Mouse (Mus musculus) liver, adult 2 months (tissue): ENCODE measurements at regions not wholly inside any gene's neighbourhood (a gene's known extent, or its start where the extent isn't known, plus 50 kb on each side); places are given as distances from the start of the nearest gene placed in this dataset.

Experiments used
- DNase-seq: peaks from one replicate; pipeline ENCODE4 v3.0.0-alpha.2; 2011; ENCODE audit warnings: low read depth, low spot score; ENCODE audit errors: extremely low read depth
- H3K27ac ChIP-seq: fragments of 200-500 bp; replicated peaks from 2 replicates; pipeline ENCODE4 v1.5.1; 2012; ENCODE audit warnings: low read depth, mild to moderate bottlenecking, control low read depth, inconsistent platforms, low read length; ENCODE audit not compliant: insufficient read depth
- H3K27me3 ChIP-seq: fragments of 200-500 bp; 2 replicates; pipeline ENCODE4 v1.6.1; 2012; ENCODE audit warnings: mild to moderate bottlenecking, moderate library complexity, low read length, inconsistent platforms; ENCODE audit not compliant: control insufficient read depth, insufficient read depth
- H3K36me3 ChIP-seq: fragments of 200-500 bp; 2 replicates; pipeline ENCODE4 v1.6.1; 2012; ENCODE audit warnings: low read length, inconsistent platforms; ENCODE audit not compliant: control insufficient read depth, insufficient read depth
- H3K4me1 ChIP-seq: fragments of 200-500 bp; 2 replicates; pipeline ENCODE4 v1.6.1; 2011; ENCODE audit warnings: low read length; ENCODE audit not compliant: control insufficient read depth, insufficient read depth
- H3K4me3 ChIP-seq: fragments of 200-500 bp; 2 replicates; pipeline ENCODE4 v1.5.1; 2011; ENCODE audit warnings: low read depth, mild to moderate bottlenecking, control low read depth, low read length, moderate library complexity; ENCODE audit not compliant: insufficient read depth
- H3K79me2 ChIP-seq: fragments of 200-500 bp; 2 replicates; pipeline ENCODE4 v1.6.1; 2012; ENCODE audit warnings: inconsistent platforms, mild to moderate bottlenecking, low read length, moderate library complexity; ENCODE audit not compliant: control insufficient read depth, insufficient read depth
- H3K9ac ChIP-seq: fragments of 200-500 bp; 2 replicates; pipeline ENCODE4 v1.6.1; 2012; ENCODE audit warnings: low read depth, mild to moderate bottlenecking, control low read depth, inconsistent platforms, low read length
- CTCF ChIP-seq: fragments of 200-500 bp; IDR thresholded peaks from 2 replicates; pipeline ENCODE4 v1.5.1; 2011; ENCODE audit warnings: low read depth, low read length, control low read depth
- POLR2A ChIP-seq: fragments of 200-500 bp; IDR thresholded peaks from 2 replicates; pipeline ENCODE4 v1.6.1; 2011; ENCODE audit warnings: low read length, control low read depth; ENCODE audit not compliant: insufficient read depth; ENCODE audit errors: extremely low read depth
- WGBS: fragments of 180-500 bp; shearing (Covaris S2); methylation state at CpG from one replicate; pipeline ENCODE4 v1.1.7; 2018; 5-methylcytosine and 5-hydroxymethylcytosine counted together

- H3K4me1 ChIP-seq, result peaks cover 5% of the 10 kb centered on the region
- DNase-seq, result peak; percentile 85
- WGBS, result 1% methylated on average over 64 of the region's 64 CpGs
Observed at GRCm38 (mm10) chr17:83276000-83276891, 61.2 kb downstream of the Pkdcc start.

GRCm38 (mm10) chr17:83277117-83277947 lies 62.2 kb downstream of the Pkdcc start:
- Histone ChIP-seq H3K4me3 (peak overlapping the region; percentile 46), H3K9ac (peak overlapping the region; percentile 67), H3K36me3 (no peaks in the 10 kb centered on the region), H3K27ac (peak overlapping the region; percentile 94), H3K27me3 (no peaks in the 10 kb centered on the region), H3K4me1 (peaks cover 5% of the 10 kb centered on the region), H3K79me2 (no peaks in the 10 kb centered on the region)
- WGBS, result 61% methylated on average over 26 of the region's 26 CpGs
- DNase-seq, result no peak
- TF ChIP-seq POLR2A, result no peak
- no peak for TF ChIP-seq CTCF

More at GRCm38 (mm10) chr17:83276000-83276891, 61.2 kb downstream of the Pkdcc start:
- Histone ChIP-seq H3K27me3 (no peaks in the 10 kb centered on the region), H3K9ac (peak overlapping the region; percentile 93), H3K79me2 (no peaks in the 10 kb centered on the region), H3K27ac (peak overlapping the region; percentile 94), H3K36me3 (no peaks in the 10 kb centered on the region), H3K4me3 (peak overlapping the region; percentile 79)
- TF ChIP-seq POLR2A, result 0 out of 2 replicates have a peak, but pooled peaks have one; percentile 22
- 0 out of 2 replicates have a peak, but pooled peaks have one; percentile 0 for TF ChIP-seq CTCF

GRCm38 (mm10) chr17:83277948-83278924 lies 63.1 kb downstream of the Pkdcc start:
- no peaks in the 10 kb centered on the region for H3K27me3 ChIP-seq
- peak overlapping the region; percentile 7; the same call in 1 of the 2 replicates for H3K27ac ChIP-seq
- H3K36me3 ChIP-seq, result no peaks in the 10 kb centered on the region
- no peak overlapping the region for H3K4me3 ChIP-seq
- TF ChIP-seq CTCF (no peak), POLR2A (no peak)
- no peak for DNase-seq
- peaks cover 5% of the 10 kb centered on the region for H3K4me1 ChIP-seq
- no peak overlapping the region for H3K9ac ChIP-seq
- no peaks in the 10 kb centered on the region for H3K79me2 ChIP-seq
- WGBS, result 77% methylated on average over 14 of the region's 14 CpGs

DNA sequence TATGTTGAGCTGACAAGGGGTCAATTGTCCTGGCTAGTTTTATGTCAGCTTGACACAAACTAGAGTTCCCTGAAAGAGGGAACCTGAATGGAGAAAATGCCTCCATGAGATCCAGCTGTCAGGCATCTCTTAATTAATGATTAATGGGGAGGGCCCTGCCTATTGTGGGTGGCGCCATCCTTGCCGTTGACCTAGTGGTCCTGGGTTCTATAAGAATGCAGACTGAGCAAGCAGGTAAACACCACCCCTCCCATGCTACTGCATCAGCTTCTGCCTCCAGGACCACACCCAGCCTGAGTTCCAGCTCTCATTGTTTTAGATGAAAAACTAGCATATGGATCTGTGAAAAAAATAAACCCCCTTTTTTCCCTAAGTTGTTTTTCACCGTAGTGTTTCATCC lies 67.4 kb upstream of the Eml4 start:
- H3K79me2 ChIP-seq, result no peaks in the 10 kb centered on the region
- H3K9ac ChIP-seq, result no peak overlapping the region
- H3K4me1 ChIP-seq, result no peaks in the 10 kb centered on the region
- DNase-seq, result no peak
- H3K27ac ChIP-seq, result no peak overlapping the region
- no peaks in the 10 kb centered on the region for H3K27me3 ChIP-seq
- H3K4me3 ChIP-seq, result no peak overlapping the region
- TF ChIP-seq CTCF (no peak), POLR2A (no peak)
- no peaks in the 10 kb centered on the region for H3K36me3 ChIP-seq
- WGBS, result 45% methylated on average over 3 of the region's 3 CpGs

DNA sequence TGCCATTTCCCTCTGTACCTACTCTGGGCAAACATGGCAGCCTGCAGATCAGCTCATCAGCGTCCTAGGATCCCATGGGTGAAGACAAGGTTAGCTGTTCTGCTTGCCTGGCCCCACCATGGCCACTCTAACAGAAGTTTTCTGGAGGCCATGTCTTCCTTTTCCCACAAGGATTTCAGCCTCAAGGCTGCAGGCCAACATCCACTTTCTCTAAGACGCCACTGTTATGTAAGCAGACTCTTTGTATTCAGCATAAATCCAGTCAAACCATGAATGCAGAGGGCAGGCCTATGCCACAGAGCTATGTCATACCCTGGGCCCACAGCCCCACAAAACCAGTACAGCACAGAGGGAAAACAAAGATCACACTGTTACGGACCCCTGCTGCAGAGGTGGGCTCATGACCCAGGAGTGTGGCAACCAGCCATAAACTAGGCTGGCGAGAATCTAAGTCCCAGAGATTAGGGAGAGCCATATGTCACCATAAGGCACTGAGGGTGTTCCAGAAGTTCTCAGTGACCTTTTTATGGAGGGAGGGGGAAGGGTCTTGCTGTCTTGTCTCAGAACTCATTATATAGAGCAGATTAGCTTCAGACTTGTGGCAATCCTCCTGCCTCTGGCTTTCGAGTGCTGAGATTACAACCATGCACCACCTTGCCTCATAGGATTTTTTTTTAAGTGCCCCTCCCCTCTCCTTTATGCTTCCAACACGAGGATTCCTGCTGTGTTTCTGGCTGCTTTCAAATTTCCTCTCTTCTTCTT lies 63.2 kb upstream of the Eml4 start:
- H3K79me2 ChIP-seq, result no peaks in the 10 kb centered on the region
- WGBS, result 79% methylated on average over 6 of the region's 6 CpGs
- no peak overlapping the region for H3K27ac ChIP-seq
- H3K27me3 ChIP-seq, result no peaks in the 10 kb centered on the region
- TF ChIP-seq POLR2A (no peak), CTCF (no peak)
- no peaks in the 10 kb centered on the region for H3K36me3 ChIP-seq
- H3K9ac ChIP-seq, result no peak overlapping the region
- H3K4me1 ChIP-seq, result no peaks in the 10 kb centered on the region
- H3K4me3 ChIP-seq, result no peak overlapping the region
- no peak for DNase-seq
